Mouse (Mus musculus): ENCODE measurements around the gene Atp5b. TPM values are rescaled to one million over a fixed set of nuclear protein-coding genes. Genes with fewer than 3 reads are reported as not detected.

The Atp5b gene
- polyA plus RNA-seq, 1 experiment from 2014 or later = 2,394 TPM

DNA sequence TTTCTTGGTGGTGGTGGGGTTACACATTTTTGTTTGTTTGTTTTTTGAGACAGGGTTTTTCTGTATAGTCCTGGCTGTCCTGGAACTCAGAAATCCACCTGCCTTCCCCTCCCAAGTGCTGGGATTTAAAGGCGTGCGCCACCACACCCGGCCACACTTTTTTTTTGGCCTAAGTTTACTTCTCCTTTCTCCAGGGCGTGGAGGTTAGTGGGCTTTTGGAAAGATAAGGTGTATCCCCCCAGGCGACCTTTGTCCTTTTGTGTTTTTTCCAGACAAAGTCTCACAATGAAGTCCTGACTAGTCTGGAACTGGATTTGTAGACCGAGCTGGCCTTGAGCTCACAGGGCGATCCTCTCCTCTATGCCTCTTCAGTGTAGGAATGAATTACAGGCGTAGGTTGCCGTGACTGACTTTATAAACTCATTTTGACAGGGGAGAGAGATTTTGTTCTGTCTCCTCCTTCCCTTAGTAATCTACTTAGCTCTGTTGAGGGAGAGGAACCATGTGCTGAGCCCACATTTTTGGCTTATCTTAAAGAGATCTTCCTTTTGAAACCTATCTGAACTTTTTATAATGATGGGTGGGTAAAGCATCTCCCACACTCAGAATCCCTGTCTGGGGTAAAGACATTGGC, 12.0 kb downstream of the Atp5b start:
- no peak for ATAC-seq (ENCODE audit: insufficient number of reproducible peaks, low FRiP score, low TSS enrichment, low read depth)
- WGBS = 35% methylated on average over 9 of the region's 9 CpGs
- Histone ChIP-seq H3K27me3 (ENCODE audit: control insufficient read depth, insufficient read depth, low read length) (no peaks in the 10 kb centered on the region), H3K9me3 (ENCODE audit: control insufficient read depth, low read length) (no peaks in the 10 kb centered on the region), H3K4me2 (ENCODE audit: low read depth, severe bottlenecking) (no peak overlapping the region), H3K9ac (ENCODE audit: low read length) (no peak overlapping the region), H3K4me3 (ENCODE audit: low read depth, low read length) (no peak overlapping the region), H3K27ac (replicated peaks; ENCODE audit: low read depth, low read length) (no peak overlapping the region), H3K36me3 (ENCODE audit: control insufficient read depth, insufficient read depth, low read length) (no peaks in the 10 kb centered on the region), H3K4me1 (ENCODE audit: control insufficient read depth, insufficient read depth, low read length) (peaks cover 22% of the 10 kb centered on the region)
- DNase-seq (ENCODE audit: low spot score) = no peak

- H3K4me3 ChIP-seq (ENCODE audit: low read depth, low read length) = peak overlapping the region; percentile 95; the same call in 1 of the 2 replicates
- peak overlapping the region; percentile 73; the same call in 1 of the 2 replicates for H3K4me2 ChIP-seq (ENCODE audit: low read depth, severe bottlenecking)
- WGBS = 16% methylated on average over 4 of the region's 4 CpGs
- H3K27me3 ChIP-seq (ENCODE audit: control insufficient read depth, insufficient read depth, low read length) = no peaks in the 10 kb centered on the region
- H3K9ac ChIP-seq (ENCODE audit: low read length) = no peak overlapping the region
- H3K27ac ChIP-seq (replicated peaks; ENCODE audit: low read depth, low read length) = no peak overlapping the region
- no peaks in the 10 kb centered on the region for H3K36me3 ChIP-seq (ENCODE audit: control insufficient read depth, insufficient read depth, low read length)
- DNase-seq (ENCODE audit: low spot score) (no peak), ATAC-seq (ENCODE audit: insufficient number of reproducible peaks, low FRiP score, low TSS enrichment, low read depth) (no peak)
- no peaks in the 10 kb centered on the region for H3K9me3 ChIP-seq (ENCODE audit: control insufficient read depth, low read length)
- H3K4me1 ChIP-seq (ENCODE audit: control insufficient read depth, insufficient read depth, low read length) = peaks cover 16% of the 10 kb centered on the region
Observed at GRCm38 (mm10) chr10:128096313-128096692, 13.2 kb downstream of the Atp5b start.

DNA sequence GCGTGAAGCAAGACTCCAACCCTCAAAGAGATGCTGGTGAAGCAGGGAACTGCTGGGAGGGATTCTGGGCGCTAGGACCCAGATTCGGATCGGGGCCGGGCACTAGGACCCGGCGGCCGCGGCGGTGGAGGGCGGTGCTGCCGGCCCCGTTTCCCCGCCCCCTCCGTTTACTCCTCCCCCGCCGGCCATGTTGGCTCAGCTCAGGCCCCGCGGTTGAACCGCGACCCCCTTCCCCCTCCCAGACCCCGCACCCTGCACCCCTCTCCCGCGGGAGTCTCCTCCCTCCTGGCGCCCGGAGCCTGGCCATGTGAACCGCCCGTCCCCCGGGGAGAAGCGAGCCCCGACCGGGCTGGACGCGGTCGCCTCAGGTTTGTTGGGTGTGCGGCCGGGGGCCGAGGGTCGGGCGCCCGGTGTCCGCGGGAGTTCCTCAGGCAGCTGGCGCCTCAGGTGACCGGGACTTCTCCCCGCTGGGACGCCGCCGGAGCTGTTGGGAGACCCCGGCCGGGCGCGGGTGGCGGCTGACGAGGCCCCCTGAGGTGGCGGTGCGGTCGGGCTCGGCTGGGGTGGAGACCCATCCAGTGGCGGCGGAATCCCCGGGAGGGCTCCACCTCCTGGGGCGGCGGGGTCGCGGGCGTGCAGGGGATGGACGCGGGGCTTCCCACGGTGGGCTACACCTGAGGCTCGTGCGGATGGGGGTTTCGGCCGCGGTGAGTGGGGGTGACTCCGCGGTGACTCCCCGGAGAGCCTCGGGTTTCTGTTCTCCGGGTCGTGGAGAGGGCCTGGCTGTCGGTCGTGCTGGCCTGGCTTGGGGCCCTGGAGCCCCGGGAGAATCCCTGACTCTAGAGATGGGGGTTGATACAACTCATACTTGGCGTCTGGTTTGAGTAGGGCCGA, 13.9 kb downstream of the Atp5b start:
- peak; percentile 78 for ATAC-seq (ENCODE audit: insufficient number of reproducible peaks, low FRiP score, low TSS enrichment, low read depth)
- Histone ChIP-seq H3K9ac (ENCODE audit: low read length) (peak overlapping the region; percentile 89), H3K27me3 (ENCODE audit: control insufficient read depth, insufficient read depth, low read length) (no peaks in the 10 kb centered on the region), H3K4me2 (ENCODE audit: low read depth, severe bottlenecking) (peak overlapping the region; percentile 73), H3K36me3 (ENCODE audit: control insufficient read depth, insufficient read depth, low read length) (no peaks in the 10 kb centered on the region), H3K4me3 (ENCODE audit: low read depth, low read length) (peak overlapping the region; percentile 95), H3K9me3 (ENCODE audit: control insufficient read depth, low read length) (no peaks in the 10 kb centered on the region), H3K4me1 (ENCODE audit: control insufficient read depth, insufficient read depth, low read length) (peaks cover 10% of the 10 kb centered on the region), H3K27ac (replicated peaks; ENCODE audit: low read depth, low read length) (peak overlapping the region; percentile 22; the same call in 1 of the 2 replicates)
- DNase-seq (ENCODE audit: low spot score) = peak; percentile 95
- under 1% methylated on average over 82 of the region's 86 CpGs for WGBS

DNA sequence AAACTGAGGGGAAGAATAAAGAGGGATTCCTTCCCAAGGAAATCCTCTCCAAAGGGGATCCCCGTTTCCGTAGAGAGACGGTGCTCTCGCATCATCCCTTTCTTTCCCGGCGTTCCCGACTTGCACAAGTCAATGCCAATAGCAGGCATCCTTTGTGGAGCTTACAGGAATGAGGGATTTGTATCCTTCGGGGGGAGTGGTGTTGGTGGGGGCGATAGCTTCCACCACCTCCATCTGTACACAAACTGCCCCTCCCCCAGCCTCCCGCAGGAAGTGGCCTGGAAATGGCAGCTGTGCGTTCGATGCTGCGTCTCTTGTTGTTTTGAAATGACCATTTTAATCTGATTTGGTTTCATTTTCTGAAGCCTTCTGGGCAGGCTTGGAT, 14.5 kb downstream of the Atp5b start:
- Histone ChIP-seq H3K27me3 (ENCODE audit: control insufficient read depth, insufficient read depth, low read length) (no peaks in the 10 kb centered on the region), H3K9me3 (ENCODE audit: control insufficient read depth, low read length) (no peaks in the 10 kb centered on the region), H3K27ac (replicated peaks; ENCODE audit: low read depth, low read length) (peak overlapping the region; percentile 22; the same call in 1 of the 2 replicates), H3K4me1 (ENCODE audit: control insufficient read depth, insufficient read depth, low read length) (peaks cover 8% of the 10 kb centered on the region), H3K4me3 (ENCODE audit: low read depth, low read length) (peak overlapping the region; percentile 95), H3K9ac (ENCODE audit: low read length) (peak overlapping the region; percentile 89), H3K4me2 (ENCODE audit: low read depth, severe bottlenecking) (peak overlapping the region; percentile 73), H3K36me3 (ENCODE audit: control insufficient read depth, insufficient read depth, low read length) (no peaks in the 10 kb centered on the region)
- peak; percentile 67 for DNase-seq (ENCODE audit: low spot score)
- under 1% methylated on average over 13 of the region's 13 CpGs for WGBS
- ATAC-seq (ENCODE audit: insufficient number of reproducible peaks, low FRiP score, low TSS enrichment, low read depth) = no peak

DNA sequence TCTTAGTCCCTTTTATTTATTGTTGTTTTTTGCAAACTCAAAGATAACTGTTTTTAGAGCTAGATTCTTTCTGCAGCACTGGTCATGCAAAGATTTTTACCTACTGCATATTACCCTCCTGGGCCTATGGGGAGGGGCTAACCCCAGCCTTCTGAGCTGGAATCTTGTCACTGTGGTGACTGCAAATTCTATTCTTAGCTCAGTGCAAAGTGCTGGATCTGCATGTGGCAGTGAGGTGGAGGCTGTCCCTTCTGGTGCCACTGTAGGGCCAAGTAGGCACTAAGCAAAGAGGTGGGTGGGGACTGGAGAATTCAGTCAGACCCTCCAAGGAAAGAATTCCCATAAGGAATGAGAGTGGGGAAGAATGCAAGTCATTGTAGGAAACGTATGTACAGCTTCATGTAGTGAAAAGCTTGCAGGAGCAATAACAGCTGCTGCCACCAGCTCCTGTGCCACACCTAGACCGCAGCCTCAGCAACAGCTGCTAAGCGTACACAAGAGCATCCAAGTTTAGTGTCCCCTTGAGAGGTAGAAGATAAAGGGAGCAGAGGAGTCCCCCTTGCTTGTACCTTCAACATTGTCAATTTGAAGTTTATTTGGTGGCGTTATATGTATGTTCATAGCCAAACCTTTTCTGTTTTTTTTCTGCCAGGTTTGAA, 27.2 kb downstream of the Atp5b start:
- ATAC-seq (ENCODE audit: insufficient number of reproducible peaks, low FRiP score, low TSS enrichment, low read depth) = no peak
- 90% methylated on average over 4 of the region's 4 CpGs for WGBS
- H3K4me2 ChIP-seq (ENCODE audit: low read depth, severe bottlenecking) = no peak overlapping the region
- H3K4me3 ChIP-seq (ENCODE audit: low read depth, low read length) = no peak overlapping the region
- DNase-seq (ENCODE audit: low spot score) = no peak
- no peaks in the 10 kb centered on the region for H3K27me3 ChIP-seq (ENCODE audit: control insufficient read depth, insufficient read depth, low read length)
- no peaks in the 10 kb centered on the region for H3K4me1 ChIP-seq (ENCODE audit: control insufficient read depth, insufficient read depth, low read length)
- no peak overlapping the region for H3K27ac ChIP-seq (replicated peaks; ENCODE audit: low read depth, low read length)
- H3K9ac ChIP-seq (ENCODE audit: low read length) = no peak overlapping the region
- H3K9me3 ChIP-seq (ENCODE audit: control insufficient read depth, low read length) = no peaks in the 10 kb centered on the region
- H3K36me3 ChIP-seq (ENCODE audit: control insufficient read depth, insufficient read depth, low read length) = peaks cover 16% of the 10 kb centered on the region

- H3K27ac ChIP-seq (replicated peaks; ENCODE audit: low read depth, low read length) = no peak overlapping the region
- DNase-seq (ENCODE audit: low spot score) (no peak), ATAC-seq (ENCODE audit: insufficient number of reproducible peaks, low FRiP score, low TSS enrichment, low read depth) (no peak)
Observed at GRCm38 (mm10) chr10:128111227-128111626, 28.2 kb downstream of the Atp5b start.

DNA sequence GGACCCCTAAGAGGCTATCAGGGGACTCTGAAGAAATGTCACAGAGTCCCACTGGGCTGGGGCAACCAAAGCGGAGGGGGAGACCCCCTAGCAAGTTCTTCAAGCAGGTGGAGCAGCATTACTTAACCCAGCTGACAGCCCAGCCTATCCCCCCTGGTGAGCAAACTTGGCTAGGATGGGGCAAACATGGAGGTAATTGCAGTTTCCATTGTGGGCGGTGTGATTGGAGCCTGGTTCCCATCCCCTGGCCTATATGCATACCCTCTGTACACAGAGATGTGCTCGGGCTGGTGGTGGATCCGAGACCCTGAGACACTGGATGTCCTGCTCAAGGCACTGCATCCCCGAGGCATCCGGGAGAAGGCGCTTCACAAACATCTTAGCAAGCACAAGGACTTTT, 40.8 kb downstream of the Atp5b start:
- peaks cover 49% of the 10 kb centered on the region for H3K36me3 ChIP-seq (ENCODE audit: control insufficient read depth, insufficient read depth, low read length)

More at GRCm38 (mm10) chr10:128111227-128111626, 28.2 kb downstream of the Atp5b start:
- Histone ChIP-seq H3K27me3 (ENCODE audit: control insufficient read depth, insufficient read depth, low read length) (no peaks in the 10 kb centered on the region), H3K9ac (ENCODE audit: low read length) (no peak overlapping the region), H3K4me3 (ENCODE audit: low read depth, low read length) (no peak overlapping the region), H3K4me1 (ENCODE audit: control insufficient read depth, insufficient read depth, low read length) (no peaks in the 10 kb centered on the region), H3K4me2 (ENCODE audit: low read depth, severe bottlenecking) (no peak overlapping the region), H3K36me3 (ENCODE audit: control insufficient read depth, insufficient read depth, low read length) (peaks cover 19% of the 10 kb centered on the region), H3K9me3 (ENCODE audit: control insufficient read depth, low read length) (no peaks in the 10 kb centered on the region)

DNA sequence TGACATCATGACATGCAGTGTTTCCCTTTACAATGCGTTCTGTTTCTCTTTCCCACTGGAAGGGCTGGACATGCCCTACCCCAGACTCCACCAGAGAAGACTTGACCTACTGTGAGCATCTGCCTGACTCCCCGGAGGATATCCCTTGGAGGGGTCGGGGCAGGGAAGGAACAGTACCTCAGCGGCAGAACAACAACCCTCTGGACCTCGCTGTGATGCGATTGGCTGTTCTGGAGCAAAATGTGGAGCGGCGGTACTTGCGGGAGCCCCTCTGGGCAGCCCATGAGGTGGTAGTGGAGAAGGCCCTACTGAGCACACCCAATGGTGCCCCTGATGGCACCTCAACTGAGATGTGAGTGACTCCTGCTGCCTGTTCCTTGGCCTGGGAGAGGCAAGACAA, 41.8 kb downstream of the Atp5b start:
- ATAC-seq (ENCODE audit: insufficient number of reproducible peaks, low FRiP score, low TSS enrichment, low read depth) (no peak), DNase-seq (ENCODE audit: low spot score) (no peak)
- Histone ChIP-seq H3K4me1 (ENCODE audit: control insufficient read depth, insufficient read depth, low read length) (no peaks in the 10 kb centered on the region), H3K9me3 (ENCODE audit: control insufficient read depth, low read length) (no peaks in the 10 kb centered on the region), H3K27me3 (ENCODE audit: control insufficient read depth, insufficient read depth, low read length) (no peaks in the 10 kb centered on the region), H3K36me3 (ENCODE audit: control insufficient read depth, insufficient read depth, low read length) (peaks cover 43% of the 10 kb centered on the region), H3K4me3 (ENCODE audit: low read depth, low read length) (no peak overlapping the region), H3K27ac (replicated peaks; ENCODE audit: low read depth, low read length) (no peak overlapping the region), H3K9ac (ENCODE audit: low read length) (no peak overlapping the region), H3K4me2 (ENCODE audit: low read depth, severe bottlenecking) (no peak overlapping the region)
- WGBS = 98% methylated on average over 9 of the region's 9 CpGs

More for the DNA sequence above, 40.8 kb downstream of the Atp5b start:
- Histone ChIP-seq H3K4me1 (ENCODE audit: control insufficient read depth, insufficient read depth, low read length) (no peaks in the 10 kb centered on the region), H3K27ac (replicated peaks; ENCODE audit: low read depth, low read length) (no peak overlapping the region), H3K9me3 (ENCODE audit: control insufficient read depth, low read length) (no peaks in the 10 kb centered on the region), H3K4me3 (ENCODE audit: low read depth, low read length) (no peak overlapping the region), H3K27me3 (ENCODE audit: control insufficient read depth, insufficient read depth, low read length) (no peaks in the 10 kb centered on the region), H3K9ac (ENCODE audit: low read length) (no peak overlapping the region), H3K4me2 (ENCODE audit: low read depth, severe bottlenecking) (no peak overlapping the region)
- DNase-seq (ENCODE audit: low spot score) = no peak
- no peak for ATAC-seq (ENCODE audit: insufficient number of reproducible peaks, low FRiP score, low TSS enrichment, low read depth)
- 97% methylated on average over 7 of the region's 7 CpGs for WGBS
